In genomic region chr5:123946546-123946945, GRCm38 (mm10) we compare ENCODE assay signal across 20 mouse cellular contexts. TPM values are rescaled to one million over a fixed set of nuclear protein-coding genes. Genes with fewer than 3 reads are reported as not detected.
DNase-seq lines count a peak whose midpoint lies in the region; TF ChIP-seq lines count a peak whose summit lies in the region.
"Had no signal": no experiment of that assay in that cellular context is flagged by ENCODE, and none has a peak within 500 bp of the region (broad histone marks: within the 10 kb centered on the region; RNA-seq: fewer than 3 reads in every experiment).

No protein-coding gene starts in this region.

- no peak for TF ChIP-seq CTCF in kidney, adult 2 months (conservative IDR thresholded peaks at IDR 0.05; ENCODE audit: insufficient read depth, insufficient read length, low read depth, low read length)

- no peaks in the 10 kb centered on the region for H3K9me3 ChIP-seq in heart, embryonic 10.5 days
- H3K9me3 ChIP-seq: embryonic facial prominence, embryonic 12.5 days; embryonic facial prominence, embryonic 15.5 days; heart, embryonic 13.5 days; hindbrain, embryonic 10.5 days; hindbrain, embryonic 13.5 days had no signal

- no peak for TF ChIP-seq POLR2A in kidney, adult 2 months (IDR thresholded peaks at IDR 0.05; ENCODE audit: low read depth, low read length)

- peak; percentile 18 for DNase-seq in heart, postnatal 4 days
- no peak for DNase-seq in heart, embryonic 10.5 days (ENCODE audit: low spot score)
- peak; percentile 34 to 61 for DNase-seq in kidney, postnatal 4 days
- DNase-seq in kidney, adult 2 months, result no peak
- peak; percentile 38 for DNase-seq in 3T3-L1 (ENCODE audit: low read depth, low spot score)
- DNase-seq in retina, postnatal 1 day, result no peak
- DNase-seq: adrenal gland, adult 2 months; adrenal gland, postnatal 14 days; cerebellum, adult 11 months; cerebellum, adult 2 months; cerebellum, adult 9-11 months; cerebellum, postnatal 25 days; gastrocnemius, adult 2 months; gastrocnemius, postnatal 14 days had no signal

- 71% methylated on average over 4 of the region's 4 CpGs for WGBS in heart, embryonic 10.5 days
- WGBS in kidney, adult 2 months, result 70% methylated on average over 4 of the region's 4 CpGs

- no peak overlapping the region for H3K27ac ChIP-seq in heart, embryonic 10.5 days
- H3K27ac ChIP-seq in kidney, adult 2 months (ENCODE audit: insufficient read depth, low read depth, low read length), result no peak overlapping the region
- H3K27ac ChIP-seq: embryonic facial prominence, embryonic 12.5 days; embryonic facial prominence, embryonic 15.5 days; gastrocnemius, adult 2 months; heart, embryonic 13.5 days; hindbrain, embryonic 10.5 days; hindbrain, embryonic 13.5 days had no signal

- H3K27me3 ChIP-seq in heart, embryonic 10.5 days (ENCODE audit: insufficient read depth, poor library complexity, severe bottlenecking), result no peaks in the 10 kb centered on the region
- no peaks in the 10 kb centered on the region for H3K27me3 ChIP-seq in kidney, adult 2 months (replicated peaks; ENCODE audit: control insufficient read depth, insufficient read depth, low read length)
- H3K27me3 ChIP-seq: embryonic facial prominence, embryonic 12.5 days; embryonic facial prominence, embryonic 15.5 days had no signal

- no peaks in the 10 kb centered on the region for H3K36me3 ChIP-seq in heart, embryonic 10.5 days
- H3K36me3 ChIP-seq in kidney, adult 2 months (ENCODE audit: control insufficient read depth, insufficient read depth, low read length), result no peaks in the 10 kb centered on the region
- H3K36me3 ChIP-seq: embryonic facial prominence, embryonic 12.5 days; embryonic facial prominence, embryonic 15.5 days; heart, embryonic 13.5 days; hindbrain, embryonic 10.5 days; hindbrain, embryonic 13.5 days had no signal

- H3K4me3 ChIP-seq in heart, embryonic 10.5 days, result no peak overlapping the region
- no peak overlapping the region for H3K4me3 ChIP-seq in kidney, adult 2 months (ENCODE audit: insufficient read depth, low read depth, low read length)
- H3K4me3 ChIP-seq: embryonic facial prominence, embryonic 12.5 days; embryonic facial prominence, embryonic 15.5 days; gastrocnemius, adult 2 months; heart, embryonic 13.5 days; hindbrain, embryonic 10.5 days; hindbrain, embryonic 13.5 days had no signal

- H3K4me1 ChIP-seq in heart, embryonic 10.5 days, result no peaks in the 10 kb centered on the region
- no peaks in the 10 kb centered on the region for H3K4me1 ChIP-seq in kidney, adult 2 months (ENCODE audit: control insufficient read depth, insufficient read depth, low read length)
- H3K4me1 ChIP-seq: embryonic facial prominence, embryonic 12.5 days; embryonic facial prominence, embryonic 15.5 days; heart, embryonic 13.5 days; hindbrain, embryonic 10.5 days; hindbrain, embryonic 13.5 days had no signal

RNA-seq across cellular contexts. Expression of gene Ccdc62, which starts 16.1 kb away (rescaled TPM):
- total RNA-seq in heart, postnatal 4 days (2021), result 1 to 10 TPM; 2.2 TPM
- 3.7 and 5.7 TPM in 2 replicates for polyA plus RNA-seq in heart, embryonic 10.5 days (2016; fragmentation: Nextera tagmentation; extraction: Ambion mirVana)
- 3.7 and 4.1 TPM in 2 replicates for polyA plus RNA-seq in kidney, adult 2 months (2012; rRNA removed)

RNA-seq across cellular contexts. Expression of gene Gm43518, which starts 19.3 kb away (rescaled TPM):
- total RNA-seq in heart, postnatal 4 days (2021), result under 1 TPM in 1 of 2 experiments, not detected in 1; 0.62 TPM
- polyA plus RNA-seq in heart, embryonic 10.5 days (2016; fragmentation: Nextera tagmentation; extraction: Ambion mirVana), result 2.4 and 2.7 TPM in 2 replicates
- polyA plus RNA-seq in kidney, adult 2 months (2012; rRNA removed), result 0.56 and 0.64 TPM in 2 replicates
- polyA plus RNA-seq: adrenal gland, adult 2 months; C2C12 had no signal

RNA-seq across cellular contexts. Expression of gene Hip1r, which starts 26.9 kb away (rescaled TPM):
- total RNA-seq in heart, postnatal 4 days (2021), result 10 to 100 TPM; 29.6 to 42.2 TPM
- polyA plus RNA-seq in heart, embryonic 10.5 days (2016; fragmentation: Nextera tagmentation; extraction: Ambion mirVana), result 6.5 and 8.4 TPM in 2 replicates
- polyA plus RNA-seq in kidney, adult 2 months (2012; rRNA removed), result 18.3 and 19.2 TPM in 2 replicates

RNA-seq across cellular contexts. Expression of gene Denr, which starts 39.6 kb away (rescaled TPM):
- 10 to 100 TPM; 56.7 to 61.4 TPM for total RNA-seq in heart, postnatal 4 days (2021)
- 107 and 144 TPM in 2 replicates for polyA plus RNA-seq in heart, embryonic 10.5 days (2016; fragmentation: Nextera tagmentation; extraction: Ambion mirVana)
- 22.6 and 41.0 TPM in 2 replicates for polyA plus RNA-seq in kidney, adult 2 months (2012; rRNA removed)

Comparison
In these comparisons a context has a peak if more than half of its experiments do, and no peak if none do; other contexts are left out.
1. DNase-seq: peak in heart, postnatal 4 days (single experiment), kidney, postnatal 4 days (2 of 2) and 3T3-L1 (single experiment); none in heart, embryonic 10.5 days (single experiment), kidney, adult 2 months (single experiment) and retina, postnatal 1 day (single experiment).